Mouse (Mus musculus) cerebellum, adult 2 months (tissue): ENCODE measurements around the gene Dppa1.

Experiments used
- CTCF ChIP-seq: fragments of 200-500 bp; IDR thresholded peaks from 2 replicates; pipeline ENCODE4 v1.5.1; 2011; ENCODE audit warnings: low read depth, mild to moderate bottlenecking, control low read depth, low read length, moderate library complexity, borderline replicate concordance; ENCODE audit not compliant: insufficient read depth
- POLR2A ChIP-seq: fragments of 200-500 bp; IDR thresholded peaks from 2 replicates; pipeline ENCODE4 v1.6.1; 2011; ENCODE audit warnings: low read length, control low read depth, borderline replicate concordance; ENCODE audit not compliant: insufficient read depth

GRCm38 (mm10) chr11:46631635-46632034 lies 2.6 kb upstream of the Dppa1 start:
- TF ChIP-seq CTCF (peak; percentile 24; the same call in 1 of the 2 replicates), POLR2A (no peak)
